Mouse (Mus musculus): ENCODE measurements around the gene Itsn1. TPM values are rescaled to one million over a fixed set of nuclear protein-coding genes. Genes with fewer than 3 reads are reported as not detected.
A peak's percentile ranks its signal among the peaks of the same experiment; 100 is the strongest.

Gene Itsn1
- polyA plus RNA-seq, 1 experiment from 2014 or later: 60.7 TPM

- peaks cover 19% of the 10 kb centered on the region for H3K36me3 ChIP-seq (ENCODE audit: control insufficient read depth, insufficient read depth, low read length)
- H3K9me3 ChIP-seq (replicated peaks; ENCODE audit: control insufficient read depth, low read length, poor library complexity, severe bottlenecking): no peaks in the 10 kb centered on the region
- peak overlapping the region; percentile 92 for H3K27ac ChIP-seq (ENCODE audit: low read length)
- H3K27me3 ChIP-seq (ENCODE audit: control insufficient read depth, insufficient read depth, low read depth, low read length): no peaks in the 10 kb centered on the region
- H3K4me3 ChIP-seq (ENCODE audit: low read depth, low read length): peak overlapping the region; percentile 89
- whole genome bisulfite sequencing: under 1% methylated on average over 52 of the region's 53 CpGs
- H3K4me1 ChIP-seq (ENCODE audit: control insufficient read depth, insufficient read depth, low read length): peaks cover 10% of the 10 kb centered on the region
- peak; percentile 93 for ATAC-seq
- peak overlapping the region; percentile 85 for H3K4me2 ChIP-seq (ENCODE audit: low read length)
- peak overlapping the region; percentile 98 for H3K9ac ChIP-seq (ENCODE audit: low read depth, low read length)
Measured at GRCm38 (mm10) chr16:91931078-91932013, 202.3 kb downstream of the Itsn1 start.

GRCm38 (mm10) chr16:91932082-91932690 lies 203.1 kb downstream of the Itsn1 start:
- ATAC-seq: no peak
- Histone ChIP-seq H3K4me3 (ENCODE audit: low read depth, low read length) (peak overlapping the region; percentile 89), H3K27ac (ENCODE audit: low read length) (no peak overlapping the region), H3K27me3 (ENCODE audit: control insufficient read depth, insufficient read depth, low read depth, low read length) (no peaks in the 10 kb centered on the region), H3K4me1 (ENCODE audit: control insufficient read depth, insufficient read depth, low read length) (peaks cover 12% of the 10 kb centered on the region), H3K4me2 (ENCODE audit: low read length) (peak overlapping the region; percentile 61), H3K9me3 (replicated peaks; ENCODE audit: control insufficient read depth, low read length, poor library complexity, severe bottlenecking) (no peaks in the 10 kb centered on the region), H3K9ac (ENCODE audit: low read depth, low read length) (no peak overlapping the region), H3K36me3 (ENCODE audit: control insufficient read depth, insufficient read depth, low read length) (peaks cover 11% of the 10 kb centered on the region)
- 54% methylated on average over 8 of the region's 8 CpGs for WGBS

- WGBS: 63% methylated on average over 9 of the region's 10 CpGs
- ATAC-seq: no peak
- no peaks in the 10 kb centered on the region for H3K27me3 ChIP-seq (ENCODE audit: control insufficient read depth, insufficient read depth, low read depth, low read length)
Measured at GRCm38 (mm10) chr16:91932843-91933518, 203.9 kb downstream of the Itsn1 start.

GRCm38 (mm10) chr16:91935108-91935507 lies 206.0 kb downstream of the Itsn1 start:
- Histone ChIP-seq H3K27ac (ENCODE audit: low read length) (no peak overlapping the region), H3K36me3 (ENCODE audit: control insufficient read depth, insufficient read depth, low read length) (no peaks in the 10 kb centered on the region), H3K4me1 (ENCODE audit: control insufficient read depth, insufficient read depth, low read length) (peaks cover 10% of the 10 kb centered on the region), H3K9me3 (replicated peaks; ENCODE audit: control insufficient read depth, low read length, poor library complexity, severe bottlenecking) (no peaks in the 10 kb centered on the region), H3K27me3 (ENCODE audit: control insufficient read depth, insufficient read depth, low read depth, low read length) (no peaks in the 10 kb centered on the region), H3K4me3 (ENCODE audit: low read depth, low read length) (no peak overlapping the region), H3K9ac (ENCODE audit: low read depth, low read length) (no peak overlapping the region), H3K4me2 (ENCODE audit: low read length) (no peak overlapping the region)
- no peak for ATAC-seq
- 34% methylated on average over 8 of the region's 8 CpGs for WGBS

More at GRCm38 (mm10) chr16:91932843-91933518, 203.9 kb downstream of the Itsn1 start:
- H3K4me3 ChIP-seq (ENCODE audit: low read depth, low read length): no peak overlapping the region
- no peak overlapping the region for H3K9ac ChIP-seq (ENCODE audit: low read depth, low read length)
- peaks cover 3% of the 10 kb centered on the region; the same call in 1 of the 2 replicates for H3K36me3 ChIP-seq (ENCODE audit: control insufficient read depth, insufficient read depth, low read length)
- H3K27ac ChIP-seq (ENCODE audit: low read length): no peak overlapping the region
- H3K4me2 ChIP-seq (ENCODE audit: low read length): no peak overlapping the region
- no peaks in the 10 kb centered on the region for H3K9me3 ChIP-seq (replicated peaks; ENCODE audit: control insufficient read depth, low read length, poor library complexity, severe bottlenecking)
- peaks cover 12% of the 10 kb centered on the region for H3K4me1 ChIP-seq (ENCODE audit: control insufficient read depth, insufficient read depth, low read length)

GRCm38 (mm10) chr16:91935726-91936125 lies 206.6 kb downstream of the Itsn1 start:
- Histone ChIP-seq H3K4me1 (ENCODE audit: control insufficient read depth, insufficient read depth, low read length) (peaks cover 3% of the 10 kb centered on the region), H3K36me3 (ENCODE audit: control insufficient read depth, insufficient read depth, low read length) (no peaks in the 10 kb centered on the region), H3K27me3 (ENCODE audit: control insufficient read depth, insufficient read depth, low read depth, low read length) (no peaks in the 10 kb centered on the region), H3K4me2 (ENCODE audit: low read length) (no peak overlapping the region), H3K9me3 (replicated peaks; ENCODE audit: control insufficient read depth, low read length, poor library complexity, severe bottlenecking) (no peaks in the 10 kb centered on the region), H3K27ac (ENCODE audit: low read length) (no peak overlapping the region), H3K9ac (ENCODE audit: low read depth, low read length) (no peak overlapping the region), H3K4me3 (ENCODE audit: low read depth, low read length) (no peak overlapping the region)
- WGBS: 67% methylated on average over 8 of the region's 8 CpGs
- ATAC-seq: no peak

GRCm38 (mm10) chr16:91936340-91937030 lies 207.4 kb downstream of the Itsn1 start:
- no peak overlapping the region for H3K4me2 ChIP-seq (ENCODE audit: low read length)
- H3K9ac ChIP-seq (ENCODE audit: low read depth, low read length): no peak overlapping the region
- WGBS: 49% methylated on average over 10 of the region's 10 CpGs
- no peak overlapping the region for H3K4me3 ChIP-seq (ENCODE audit: low read depth, low read length)
- no peaks in the 10 kb centered on the region for H3K27me3 ChIP-seq (ENCODE audit: control insufficient read depth, insufficient read depth, low read depth, low read length)
- ATAC-seq: 0 out of 2 replicates have a peak, but pooled peaks have one; percentile 19
- no peak overlapping the region for H3K27ac ChIP-seq (ENCODE audit: low read length)
- H3K4me1 ChIP-seq (ENCODE audit: control insufficient read depth, insufficient read depth, low read length): peaks cover 3% of the 10 kb centered on the region; the same call in 1 of the 2 replicates
- H3K36me3 ChIP-seq (ENCODE audit: control insufficient read depth, insufficient read depth, low read length): no peaks in the 10 kb centered on the region
- H3K9me3 ChIP-seq (replicated peaks; ENCODE audit: control insufficient read depth, low read length, poor library complexity, severe bottlenecking): no peaks in the 10 kb centered on the region

GRCm38 (mm10) chr16:91937281-91937680 lies 208.2 kb downstream of the Itsn1 start:
- no peak for ATAC-seq
- Histone ChIP-seq H3K9me3 (replicated peaks; ENCODE audit: control insufficient read depth, low read length, poor library complexity, severe bottlenecking) (no peaks in the 10 kb centered on the region), H3K36me3 (ENCODE audit: control insufficient read depth, insufficient read depth, low read length) (no peaks in the 10 kb centered on the region), H3K4me3 (ENCODE audit: low read depth, low read length) (no peak overlapping the region), H3K9ac (ENCODE audit: low read depth, low read length) (no peak overlapping the region), H3K27ac (ENCODE audit: low read length) (no peak overlapping the region), H3K27me3 (ENCODE audit: control insufficient read depth, insufficient read depth, low read depth, low read length) (no peaks in the 10 kb centered on the region), H3K4me2 (ENCODE audit: low read length) (no peak overlapping the region), H3K4me1 (ENCODE audit: control insufficient read depth, insufficient read depth, low read length) (peaks cover 3% of the 10 kb centered on the region; the same call in 1 of the 2 replicates)
- WGBS: 91% methylated on average over 11 of the region's 11 CpGs

- Histone ChIP-seq H3K4me2 (ENCODE audit: low read length) (no peak overlapping the region), H3K9me3 (replicated peaks; ENCODE audit: control insufficient read depth, low read length, poor library complexity, severe bottlenecking) (no peaks in the 10 kb centered on the region), H3K27ac (ENCODE audit: low read length) (no peak overlapping the region), H3K4me3 (ENCODE audit: low read depth, low read length) (no peak overlapping the region), H3K27me3 (ENCODE audit: control insufficient read depth, insufficient read depth, low read depth, low read length) (no peaks in the 10 kb centered on the region), H3K36me3 (ENCODE audit: control insufficient read depth, insufficient read depth, low read length) (no peaks in the 10 kb centered on the region), H3K4me1 (ENCODE audit: control insufficient read depth, insufficient read depth, low read length) (peaks cover 3% of the 10 kb centered on the region; the same call in 1 of the 2 replicates), H3K9ac (ENCODE audit: low read depth, low read length) (no peak overlapping the region)
- 78% methylated on average over 5 of the region's 5 CpGs for WGBS
- no peak for ATAC-seq
Measured at GRCm38 (mm10) chr16:91938141-91938540, 209.1 kb downstream of the Itsn1 start.

Data from midbrain, embryonic 16.5 days (tissue).